Mouse (Mus musculus) layer of hippocampus, postnatal 14 days (tissue): ENCODE measurements around the gene Tcf7. TPM values are rescaled to one million over a fixed set of nuclear protein-coding genes. Genes with fewer than 3 reads are reported as not detected.

Source experiments
- DNase-seq, 2 experiments: peaks; one replicate each; pipeline ENCODE4 v3.0.0; 2021 to 2022; ENCODE audit warnings: low spot score in 2 of 2, mixed read lengths in 1 of 2
- total RNA-seq, 2 experiments: library from RNA; stranded (reverse); gene quantifications; 2 replicates each; pipeline ENCODE4 v1.2.3; 2021

Tcf7 gene
- total RNA-seq, 2 experiments from 2014 or later: 6.0 to 6.3 TPM

DNA sequence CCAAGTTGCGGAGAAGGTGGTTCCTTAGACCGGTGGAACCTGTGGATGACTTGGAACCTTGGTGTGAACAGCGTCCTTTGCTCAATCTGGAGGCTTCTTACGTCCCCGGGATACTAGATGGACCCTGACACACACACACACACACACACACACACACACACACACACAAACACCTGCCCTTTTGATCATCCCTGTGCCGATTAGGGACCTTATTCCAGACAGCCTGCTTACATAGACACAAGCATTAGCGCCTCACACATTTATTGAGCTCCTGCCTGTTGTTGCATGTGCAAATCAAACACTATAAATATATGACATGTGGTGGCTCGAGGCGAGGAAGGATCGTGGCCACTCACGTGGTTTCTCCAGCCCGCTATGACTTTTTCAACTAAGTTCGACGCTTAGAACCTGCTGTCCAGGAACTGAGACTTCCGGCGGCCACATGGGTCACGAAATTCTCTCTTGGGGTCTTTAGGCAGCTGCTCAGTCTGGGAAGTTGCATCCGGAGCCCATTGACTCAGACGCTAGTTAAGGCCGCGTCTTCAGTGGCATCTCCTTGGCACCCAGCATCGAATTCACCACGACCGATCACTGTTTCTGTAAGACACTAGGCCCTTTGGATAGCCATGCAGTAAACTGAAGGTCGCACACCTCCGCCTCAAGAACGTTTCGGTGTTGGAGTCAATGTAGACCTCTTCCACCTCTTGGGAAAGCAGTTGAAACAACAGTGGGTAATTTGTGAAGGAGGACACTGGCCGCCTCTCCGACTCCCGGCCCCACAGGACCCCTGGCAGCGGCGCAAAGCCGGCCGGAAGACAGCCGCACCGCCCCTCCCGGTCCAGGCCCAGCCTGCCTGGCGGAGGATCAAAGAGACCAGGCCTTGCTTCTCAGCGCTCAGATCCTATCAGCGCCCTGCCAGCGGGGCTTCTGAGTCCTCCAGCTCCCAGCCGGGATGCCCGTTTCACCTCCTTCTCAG lies 1.1 kb upstream of the Tcf7 start:
- DNase-seq: peak in 1 of 2 experiments; percentile 26

DNA sequence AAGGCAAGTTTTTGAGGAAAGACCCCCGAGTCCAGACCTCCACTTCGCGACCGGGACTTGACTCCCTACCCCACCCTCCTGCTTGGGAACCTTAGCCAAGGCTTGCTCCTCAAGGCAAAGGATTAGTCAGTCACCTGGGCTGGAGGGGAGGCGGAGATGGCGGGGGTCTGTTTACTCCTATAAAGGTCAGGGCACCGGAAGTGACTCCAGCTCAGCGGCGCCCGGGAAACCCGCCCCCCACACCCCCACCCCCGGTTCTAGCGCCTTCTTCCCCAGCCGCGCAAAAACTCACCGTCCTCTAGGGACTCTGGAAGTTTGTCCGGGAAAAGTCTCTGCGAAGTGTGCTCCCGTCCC lies 417 bp downstream of the Tcf7 start:
- DNase-seq: no peak

DNA sequence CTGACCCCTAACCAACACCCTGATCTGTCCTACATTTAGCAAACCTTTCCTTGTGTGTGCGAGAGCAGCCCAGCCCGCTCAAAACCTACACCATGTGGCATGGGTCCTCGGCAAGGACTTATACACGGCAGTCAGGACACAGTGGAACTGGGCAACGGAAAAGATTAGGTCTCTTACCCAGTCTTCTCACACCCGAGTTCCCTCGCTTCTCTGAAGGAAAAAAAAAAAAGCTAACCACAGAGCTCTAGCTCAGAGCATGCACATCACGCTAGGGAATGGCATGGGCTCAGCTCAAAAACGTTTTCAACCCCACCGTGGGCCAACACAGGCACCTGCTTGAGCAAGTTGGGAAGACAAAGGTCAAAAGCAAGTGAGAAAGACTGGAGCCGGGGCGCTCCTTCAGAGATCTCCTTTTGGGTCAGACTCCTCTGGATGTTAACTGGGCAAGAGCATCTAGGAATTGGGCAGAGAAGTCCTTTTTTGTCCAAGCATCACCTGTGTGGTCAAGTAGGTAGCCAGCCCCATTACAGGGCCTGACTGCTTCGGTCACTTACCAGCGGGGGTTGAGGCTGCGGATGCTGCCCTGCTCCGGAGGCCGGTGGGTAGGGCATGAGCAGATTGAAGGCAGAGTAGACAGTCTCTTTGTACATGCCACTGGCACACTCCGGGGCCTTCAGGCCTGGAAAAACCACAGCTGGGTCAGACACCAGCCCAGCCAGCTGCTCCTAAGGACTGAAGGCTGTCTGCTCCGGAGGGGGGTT lies 1.1 kb downstream of the Tcf7 start:
- no peak for DNase-seq

DNA sequence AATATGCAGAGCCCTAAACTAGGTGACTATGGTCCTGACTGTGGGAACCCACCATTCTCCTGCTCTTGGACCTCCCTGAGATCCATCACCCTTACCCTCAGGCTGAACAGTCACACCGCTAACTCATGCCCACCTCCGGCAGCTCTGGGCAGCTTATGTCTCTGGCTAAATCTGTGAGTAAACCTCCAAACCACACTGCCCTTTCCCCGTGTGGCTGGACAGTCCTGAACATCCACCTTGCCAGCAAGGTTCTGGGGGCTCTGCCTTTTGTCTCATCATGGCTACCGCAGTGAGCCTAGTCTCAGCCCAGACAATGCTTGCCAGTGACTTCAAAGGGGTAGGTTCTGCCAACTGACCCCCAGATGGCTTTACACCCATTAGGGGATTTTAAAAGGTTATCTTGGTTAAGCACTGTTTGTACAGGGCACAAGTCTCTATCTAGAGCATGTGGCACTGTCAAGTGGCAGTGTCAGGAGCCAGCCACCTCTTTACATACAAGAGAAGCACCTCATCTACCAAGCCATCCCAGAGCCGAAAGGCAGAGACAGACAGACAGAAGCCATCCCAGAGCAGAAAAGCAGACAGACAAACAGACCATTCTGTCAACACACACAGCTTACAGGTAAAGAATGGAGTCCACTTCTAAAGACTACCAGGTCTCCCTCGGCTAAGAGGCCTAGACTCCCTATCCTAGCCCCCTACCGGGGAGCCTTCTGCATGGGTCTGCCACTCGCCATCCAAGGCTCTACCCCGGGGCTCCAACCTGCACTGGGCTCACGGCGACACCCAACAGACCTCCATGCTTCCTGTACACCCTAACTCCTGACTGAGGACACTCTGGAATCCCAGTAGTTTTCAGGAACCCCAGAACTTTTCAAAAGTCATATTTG lies 2.0 kb downstream of the Tcf7 start:
- no peak for DNase-seq

DNA sequence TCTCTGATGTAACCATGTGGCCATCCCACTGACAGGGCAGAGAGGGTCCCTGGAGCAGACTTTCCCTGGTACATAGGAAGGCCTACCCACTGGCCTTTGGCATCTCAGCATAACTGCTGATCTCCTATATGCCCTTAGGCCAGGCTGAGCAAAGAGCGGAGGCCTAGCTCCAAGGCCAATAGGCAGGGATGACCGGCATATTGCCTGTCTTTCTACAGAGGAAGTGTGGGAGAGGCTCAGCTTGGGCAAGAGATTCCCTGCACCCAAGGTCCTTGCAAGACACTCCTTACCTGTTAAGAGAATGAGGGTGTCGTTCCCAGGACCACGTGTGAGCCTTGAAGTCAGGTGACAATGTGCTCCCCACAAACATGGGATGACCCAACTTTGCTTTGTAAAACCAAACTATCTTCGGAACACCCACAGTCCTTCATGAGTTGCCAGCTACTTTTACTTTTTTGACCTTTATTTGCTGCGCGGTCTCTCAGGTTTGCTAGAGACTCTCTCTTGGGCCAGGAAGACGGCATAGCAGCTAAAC lies 3.1 kb downstream of the Tcf7 start:
- no peak for DNase-seq

DNA sequence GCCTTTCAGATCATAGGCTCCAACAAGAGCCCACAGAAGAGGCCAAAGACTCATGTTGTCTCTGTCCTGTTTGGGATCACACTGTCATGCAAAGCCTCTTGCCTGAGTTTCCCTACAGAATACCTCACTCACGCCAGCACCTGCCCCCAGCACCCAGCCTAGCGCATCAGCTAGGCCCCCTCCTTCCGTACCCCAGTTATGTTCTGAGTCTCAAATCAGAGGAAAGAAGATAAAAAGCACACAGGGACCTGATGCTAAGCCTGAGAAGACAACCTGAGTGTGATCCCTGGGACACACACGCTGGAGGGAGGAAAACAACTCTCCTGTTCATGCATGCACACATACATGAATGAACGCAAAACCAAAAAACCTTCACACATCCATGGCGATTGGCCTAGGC lies 3.8 kb downstream of the Tcf7 start:
- DNase-seq: no peak

DNA sequence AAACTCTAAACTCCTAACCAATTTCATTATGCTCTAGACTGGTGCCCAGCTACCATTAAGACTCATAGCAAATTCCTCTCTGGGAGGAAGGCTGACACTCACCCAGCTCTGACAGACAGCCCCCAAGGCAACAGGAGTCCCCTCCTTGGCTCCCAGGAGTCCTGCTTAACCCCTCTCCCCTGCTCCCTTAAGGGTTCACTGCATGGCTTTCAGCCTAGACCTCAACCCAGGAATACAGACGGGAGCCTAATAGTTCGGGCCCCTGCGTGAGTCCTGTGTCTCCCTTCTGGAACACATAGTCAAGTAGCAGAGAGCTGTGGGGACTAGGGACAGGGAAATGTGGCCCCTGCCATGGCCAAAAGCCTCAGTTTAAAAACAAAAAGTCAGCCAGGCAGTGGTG lies 4.7 kb downstream of the Tcf7 start:
- DNase-seq: no peak

DNA sequence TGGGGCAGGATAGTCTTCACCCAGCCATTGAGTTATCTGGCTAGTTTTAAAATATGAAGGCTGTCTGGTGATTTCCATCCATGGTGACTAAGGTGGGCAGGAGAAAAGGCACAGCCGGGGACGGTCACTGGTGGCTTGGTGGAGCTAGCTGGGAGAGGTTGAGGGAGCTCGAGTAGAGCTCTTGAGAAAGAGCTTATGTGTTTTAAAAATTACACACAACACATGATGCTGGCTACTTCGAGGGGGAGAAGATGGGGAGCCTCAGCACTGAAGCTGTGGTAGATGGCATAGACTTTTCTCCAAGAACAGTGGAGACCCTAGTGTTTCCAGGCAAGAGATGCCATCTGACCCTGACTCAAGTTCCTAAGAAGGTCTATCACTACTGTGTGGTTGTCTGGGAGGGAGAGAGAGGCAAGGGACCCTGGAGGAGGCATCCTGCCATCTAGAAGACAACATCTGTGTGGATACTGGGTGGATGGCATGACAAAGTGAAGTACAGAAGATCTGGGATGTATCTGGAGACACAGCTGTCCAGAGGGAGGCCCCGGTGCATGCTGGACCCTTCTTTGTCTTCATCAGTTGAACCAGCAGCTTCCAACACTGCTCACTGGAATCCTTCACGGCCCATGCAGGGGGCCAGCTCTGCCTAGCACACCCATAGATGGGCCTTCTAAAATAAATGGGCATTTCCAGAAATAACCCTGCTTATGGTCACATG lies 5.2 kb downstream of the Tcf7 start:
- no peak for DNase-seq

DNA sequence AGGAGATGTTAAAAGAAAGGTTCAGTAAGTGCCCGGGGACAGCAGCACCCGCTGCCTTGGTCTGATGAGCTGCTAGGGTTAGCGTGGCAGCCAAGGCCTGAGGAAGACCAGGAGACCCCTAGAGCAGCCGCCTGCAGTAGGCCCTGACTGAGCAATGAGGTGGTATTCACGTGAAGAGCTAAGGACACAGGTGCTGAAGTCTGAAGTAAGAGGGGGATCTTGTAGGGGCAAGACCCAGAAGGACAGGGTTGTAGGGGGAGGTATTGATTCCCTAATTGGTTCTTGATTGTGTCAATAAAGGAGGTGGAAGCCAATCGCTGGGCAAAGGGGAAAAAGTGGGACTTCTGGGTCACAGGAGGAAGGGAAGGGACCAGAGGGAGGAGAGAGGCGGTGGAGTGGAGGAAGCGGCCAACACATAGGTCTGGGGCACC lies 5.8 kb downstream of the Tcf7 start:
- DNase-seq: no peak

DNA sequence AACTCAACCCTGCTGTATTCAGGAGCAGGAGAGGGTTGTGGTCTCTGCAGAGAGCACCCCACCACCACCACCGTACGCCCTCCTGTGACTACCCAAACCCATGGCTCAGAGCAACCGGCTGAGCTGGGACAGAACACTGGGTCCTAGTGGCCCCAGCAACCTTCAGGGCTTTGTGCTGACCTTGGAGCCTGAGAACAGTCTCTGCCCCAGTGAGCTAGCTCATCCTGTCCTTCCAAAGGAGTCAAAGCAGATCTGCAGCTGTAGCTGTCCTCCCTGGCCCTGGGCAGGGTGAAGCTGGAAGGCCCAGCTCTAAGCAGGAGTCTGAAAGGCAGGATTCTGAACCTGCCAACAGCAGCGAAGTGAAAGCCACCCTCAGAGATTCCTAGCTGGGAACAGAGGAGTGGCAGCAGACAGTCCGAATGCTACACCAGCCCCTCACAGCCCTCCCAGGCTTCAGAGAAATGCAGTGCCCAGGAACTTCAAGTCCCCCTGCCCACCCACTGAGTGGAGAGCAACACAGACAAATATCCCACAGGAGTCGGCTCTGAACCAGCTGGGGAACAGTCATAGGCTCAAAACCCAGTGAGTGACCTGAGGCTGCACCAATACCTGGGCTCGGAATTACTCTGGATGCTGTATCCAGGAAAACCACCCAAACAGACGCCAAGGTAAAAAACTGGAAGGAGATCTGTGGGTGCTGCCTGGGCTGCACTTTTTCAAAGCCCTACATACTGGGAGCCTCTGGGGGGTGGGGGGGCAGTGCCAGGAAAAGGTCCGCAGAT lies 6.8 kb downstream of the Tcf7 start:
- no peak for DNase-seq

DNA sequence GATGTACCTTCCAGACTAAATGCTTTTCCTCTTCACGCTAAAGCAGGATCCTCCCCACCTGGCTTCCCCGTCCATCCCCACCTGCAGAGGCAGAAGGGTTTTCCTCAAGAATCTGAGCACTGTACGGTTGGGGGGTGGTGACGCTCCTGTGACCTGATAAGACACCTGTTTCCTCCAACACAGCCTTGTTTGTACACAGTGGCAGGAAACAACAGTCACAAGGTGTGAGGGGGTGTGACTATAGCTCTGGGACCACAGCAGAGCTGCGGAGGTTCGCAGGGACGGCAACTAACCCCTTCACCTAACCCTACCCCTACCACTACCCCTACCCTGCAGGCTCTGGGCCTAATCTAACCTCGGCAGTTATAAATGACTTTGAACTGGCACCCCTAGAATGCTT lies 7.4 kb downstream of the Tcf7 start:
- no peak for DNase-seq

DNA sequence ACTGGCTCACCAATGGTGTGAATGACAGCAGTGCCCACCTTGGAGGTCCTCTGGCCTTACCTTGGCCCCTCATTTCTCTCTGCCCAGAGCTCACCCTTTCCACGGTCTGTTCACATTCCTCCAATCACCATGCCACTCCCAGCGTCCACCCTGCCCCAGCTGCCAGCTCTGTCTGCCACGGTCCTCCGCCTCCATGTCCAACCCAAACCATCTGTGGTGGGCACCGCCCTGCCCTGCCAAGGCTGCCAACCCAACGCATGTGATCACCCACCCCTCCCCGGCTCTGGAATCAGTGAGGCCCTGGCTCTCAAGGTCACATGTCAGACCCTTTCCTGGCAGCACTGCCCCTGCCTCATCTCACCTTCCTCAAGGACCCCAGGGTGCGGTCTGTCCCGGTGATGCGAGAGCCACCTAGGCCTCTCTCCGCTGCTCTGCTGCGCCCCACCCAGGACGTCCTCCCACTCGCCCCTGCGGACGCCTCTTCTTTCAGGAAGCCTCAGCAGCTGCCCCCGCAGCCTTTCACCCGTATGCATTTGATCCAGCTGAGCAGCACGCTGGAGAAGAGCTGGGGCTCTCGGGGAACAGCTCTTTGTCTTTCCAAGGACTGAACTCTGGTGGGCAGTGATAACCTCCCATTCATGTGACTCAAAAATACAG lies 8.2 kb downstream of the Tcf7 start:
- DNase-seq: no peak

DNA sequence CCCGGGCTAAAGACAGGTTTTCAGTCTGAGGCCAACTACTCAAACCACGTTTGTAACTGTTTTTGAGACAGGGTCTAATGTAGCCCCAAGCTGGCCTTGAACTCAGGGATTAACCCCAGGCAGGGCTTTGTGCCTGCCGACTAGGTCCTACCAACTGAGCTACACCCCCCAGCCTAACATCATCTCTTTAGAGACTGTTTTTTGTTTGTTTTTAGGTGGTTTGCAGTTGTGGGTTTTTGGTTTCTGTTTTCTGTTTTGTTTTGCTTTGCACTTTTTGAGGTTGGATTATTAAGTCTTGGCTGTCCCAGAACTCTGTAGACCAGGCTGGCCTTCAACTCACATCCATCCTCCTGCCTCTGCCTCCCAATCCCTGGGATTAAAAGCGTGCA lies 8.9 kb downstream of the Tcf7 start:
- no peak for DNase-seq

DNA sequence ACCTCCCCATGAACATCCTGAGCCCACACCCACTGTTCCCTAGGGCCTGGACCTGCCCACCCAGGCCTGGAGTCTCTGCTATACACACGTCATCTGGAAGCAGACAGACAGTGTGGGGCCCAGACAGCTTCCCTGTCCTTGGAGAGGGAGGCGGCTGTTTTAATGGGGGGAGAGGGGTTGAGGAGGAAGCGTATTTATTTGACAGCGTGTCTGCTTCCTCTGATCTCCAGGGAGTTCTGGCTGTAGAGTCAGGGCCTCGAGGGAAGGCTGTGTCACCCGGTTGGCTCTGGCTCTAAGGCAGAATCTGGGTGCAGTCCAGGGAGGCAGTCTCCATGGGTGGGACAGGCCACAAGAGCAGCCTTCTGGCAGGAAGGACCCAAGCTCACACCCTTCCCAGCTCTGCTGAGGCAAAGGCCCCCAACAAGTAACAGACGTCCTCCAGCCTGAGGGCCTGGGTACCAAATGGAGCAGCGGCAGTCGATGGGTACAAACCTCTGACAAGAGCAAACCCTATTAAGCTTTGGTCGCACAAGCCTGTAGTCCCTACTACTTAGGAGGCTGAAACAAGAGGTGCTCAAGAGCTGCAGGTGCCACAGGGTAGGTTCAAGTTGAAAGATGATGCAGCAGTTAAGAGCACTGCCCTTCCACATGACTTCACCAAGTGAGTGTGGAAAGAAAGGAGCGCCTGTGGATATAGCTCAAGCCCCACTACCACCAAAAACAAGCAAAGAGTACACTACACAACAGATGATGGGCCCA lies 9.5 kb downstream of the Tcf7 start:
- no peak for DNase-seq

DNA sequence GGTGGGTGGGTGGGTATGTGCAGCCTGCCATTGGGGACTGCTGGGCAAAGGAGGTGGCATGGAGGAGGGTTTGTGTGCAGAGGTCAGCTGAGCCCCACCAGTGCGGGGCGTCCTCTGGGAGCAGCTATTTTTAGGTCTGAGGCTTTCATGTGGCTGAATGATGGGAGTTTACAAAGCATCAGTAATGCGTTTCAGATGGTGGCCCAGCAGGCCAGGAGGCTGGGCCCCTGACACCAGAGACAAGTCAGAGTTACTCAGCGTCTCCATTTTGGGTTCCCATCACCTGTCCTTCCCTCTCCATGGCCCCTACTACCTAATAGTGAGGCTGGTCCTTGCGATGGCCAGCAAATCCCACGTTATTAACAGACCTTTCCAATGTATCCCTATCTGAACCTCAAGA lies 10.2 kb downstream of the Tcf7 start:
- no peak for DNase-seq

DNA sequence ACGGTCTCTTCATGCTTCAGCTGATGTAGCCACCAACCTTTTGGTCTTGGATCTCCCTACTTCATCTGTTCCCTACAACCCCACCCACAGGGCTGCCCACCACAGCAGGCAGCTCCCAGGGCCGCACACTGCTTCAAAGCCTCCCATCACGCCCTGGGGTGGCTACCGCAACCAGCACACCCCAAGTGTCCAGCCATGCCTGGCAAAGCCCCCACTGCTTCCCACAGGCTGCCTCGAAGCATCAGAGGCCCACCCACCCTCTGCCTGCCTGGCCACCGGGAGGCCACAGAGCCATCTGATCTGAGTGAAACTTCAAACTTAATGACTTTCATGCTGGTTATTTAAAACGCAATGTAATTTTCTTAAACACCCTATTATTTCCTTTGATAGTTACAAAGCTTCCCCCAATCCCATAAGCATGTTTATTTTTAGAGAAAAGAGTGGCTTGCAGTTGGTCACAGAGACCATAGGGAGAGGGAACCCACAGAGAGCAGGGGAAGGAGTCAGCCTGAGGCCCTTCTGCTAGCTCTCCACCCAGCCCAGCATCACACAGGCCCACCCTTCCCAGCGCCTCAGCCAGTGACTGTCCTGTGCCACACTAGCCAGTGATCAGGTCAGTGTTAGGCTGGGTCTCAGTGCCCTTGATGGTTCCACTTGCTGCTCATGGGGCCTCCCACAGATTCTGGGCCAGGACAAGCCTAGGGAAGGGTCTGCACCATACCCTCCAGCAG lies 10.9 kb downstream of the Tcf7 start:
- DNase-seq: no peak

DNA sequence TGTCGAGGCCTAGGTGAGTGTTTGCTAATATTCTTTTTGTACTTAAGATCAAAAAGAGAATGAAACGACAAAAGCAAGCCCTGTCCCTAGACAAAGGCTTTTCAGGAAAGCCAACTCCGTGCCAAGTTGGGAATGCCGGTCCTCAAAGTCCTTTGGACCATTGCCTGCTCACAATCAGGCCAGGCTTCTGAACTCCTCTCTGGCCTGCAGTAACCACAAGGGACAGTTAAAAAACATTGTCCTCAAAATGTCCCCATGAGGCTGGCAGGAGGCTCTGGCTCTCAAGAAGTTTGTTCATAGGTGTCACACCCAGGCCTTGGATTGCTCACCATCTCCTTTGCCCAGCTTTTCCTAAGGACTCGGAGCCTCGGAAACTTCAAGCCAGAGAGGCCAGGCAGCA lies 13.0 kb downstream of the Tcf7 start:
- no peak for DNase-seq
